Mouse (Mus musculus): ENCODE results near the gene Grid1. TPM values are rescaled to one million over a fixed set of nuclear protein-coding genes. Genes with fewer than 3 reads are reported as not detected.

Gene Grid1
- total RNA-seq, 2 experiments from 2014 or later: not detected

- intact Hi-C loops (cut with DNase I): no loop called here
- no peak for DNase-seq
Observed at GRCm38 (mm10) chr14:34825902-34826301, 6.0 kb downstream of the Grid1 start.

- intact Hi-C loops (cut with DNase I): no loop called here
- no peak for DNase-seq
Observed at GRCm38 (mm10) chr14:34829831-34830230, 9.9 kb downstream of the Grid1 start.

- no peak for DNase-seq
- intact Hi-C loops (cut with DNase I): no loop called here
Observed at GRCm38 (mm10) chr14:34837145-34837544, 17.2 kb downstream of the Grid1 start.

- intact Hi-C loops (cut with DNase I): no loop called here
Observed at GRCm38 (mm10) chr14:34838999-34839398, 19.1 kb downstream of the Grid1 start.

GRCm38 (mm10) chr14:34839898-34840297 lies 20.0 kb downstream of the Grid1 start:
- intact Hi-C loops (cut with DNase I): no loop called here
- no peak for DNase-seq

More at GRCm38 (mm10) chr14:34838999-34839398, 19.1 kb downstream of the Grid1 start:
- no peak for DNase-seq

GRCm38 (mm10) chr14:34843579-34843978 lies 23.7 kb downstream of the Grid1 start:
- DNase-seq: no peak
- intact Hi-C loops (cut with DNase I): no loop called here

- intact Hi-C loops (cut with DNase I): no loop called here
- no peak for DNase-seq
Observed at GRCm38 (mm10) chr14:34844166-34844565, 24.3 kb downstream of the Grid1 start.

- intact Hi-C loops (cut with DNase I): no loop called here
- DNase-seq: no peak
Observed at GRCm38 (mm10) chr14:34846799-34847198, 26.9 kb downstream of the Grid1 start.

GRCm38 (mm10) chr14:34847625-34848024 lies 27.7 kb downstream of the Grid1 start:
- no peak for DNase-seq
- intact Hi-C loops (cut with DNase I): no loop called here

- intact Hi-C loops (cut with DNase I): no loop called here
- no peak for DNase-seq
Observed at GRCm38 (mm10) chr14:34860891-34861780, 41.2 kb downstream of the Grid1 start.

- DNase-seq: peak; percentile 46 to 72
- intact Hi-C loops (cut with DNase I): no loop called here
Observed at GRCm38 (mm10) chr14:34867266-34867665, 47.4 kb downstream of the Grid1 start.

- intact Hi-C loops (cut with DNase I): no loop called here
- DNase-seq: no peak
Observed at GRCm38 (mm10) chr14:34868513-34869260, 48.8 kb downstream of the Grid1 start.

- DNase-seq: no peak
- intact Hi-C loops (cut with DNase I): no loop called here
Observed at GRCm38 (mm10) chr14:34879996-34880395, 60.1 kb downstream of the Grid1 start.

GRCm38 (mm10) chr14:34880431-34881421 lies 60.8 kb downstream of the Grid1 start:
- intact Hi-C loops (cut with DNase I): no loop called here
- DNase-seq: no peak

GRCm38 (mm10) chr14:34884194-34884593 lies 64.3 kb downstream of the Grid1 start:
- DNase-seq: no peak

GRCm38 (mm10) chr14:34884611-34885010 lies 64.7 kb downstream of the Grid1 start:
- intact Hi-C loops (cut with DNase I): no loop called here
- no peak for DNase-seq

More at GRCm38 (mm10) chr14:34884194-34884593, 64.3 kb downstream of the Grid1 start:
- intact Hi-C loops (cut with DNase I): no loop called here

GRCm38 (mm10) chr14:34891769-34892532 lies 72.0 kb downstream of the Grid1 start:
- intact Hi-C loops (cut with DNase I): no loop called here
- peak in 1 of 2 experiments; percentile 0 for DNase-seq

GRCm38 (mm10) chr14:34896253-34896982 lies 76.5 kb downstream of the Grid1 start:
- intact Hi-C loops (cut with DNase I): no loop called here
- DNase-seq: peak in 1 of 2 experiments; percentile 2

- DNase-seq: no peak
- intact Hi-C loops (cut with DNase I): no loop called here
Observed at GRCm38 (mm10) chr14:34903854-34904253, 83.9 kb downstream of the Grid1 start.
